Comparison of ENCODE assay signal across 8 mouse cellular contexts in the genomic region with DNA sequence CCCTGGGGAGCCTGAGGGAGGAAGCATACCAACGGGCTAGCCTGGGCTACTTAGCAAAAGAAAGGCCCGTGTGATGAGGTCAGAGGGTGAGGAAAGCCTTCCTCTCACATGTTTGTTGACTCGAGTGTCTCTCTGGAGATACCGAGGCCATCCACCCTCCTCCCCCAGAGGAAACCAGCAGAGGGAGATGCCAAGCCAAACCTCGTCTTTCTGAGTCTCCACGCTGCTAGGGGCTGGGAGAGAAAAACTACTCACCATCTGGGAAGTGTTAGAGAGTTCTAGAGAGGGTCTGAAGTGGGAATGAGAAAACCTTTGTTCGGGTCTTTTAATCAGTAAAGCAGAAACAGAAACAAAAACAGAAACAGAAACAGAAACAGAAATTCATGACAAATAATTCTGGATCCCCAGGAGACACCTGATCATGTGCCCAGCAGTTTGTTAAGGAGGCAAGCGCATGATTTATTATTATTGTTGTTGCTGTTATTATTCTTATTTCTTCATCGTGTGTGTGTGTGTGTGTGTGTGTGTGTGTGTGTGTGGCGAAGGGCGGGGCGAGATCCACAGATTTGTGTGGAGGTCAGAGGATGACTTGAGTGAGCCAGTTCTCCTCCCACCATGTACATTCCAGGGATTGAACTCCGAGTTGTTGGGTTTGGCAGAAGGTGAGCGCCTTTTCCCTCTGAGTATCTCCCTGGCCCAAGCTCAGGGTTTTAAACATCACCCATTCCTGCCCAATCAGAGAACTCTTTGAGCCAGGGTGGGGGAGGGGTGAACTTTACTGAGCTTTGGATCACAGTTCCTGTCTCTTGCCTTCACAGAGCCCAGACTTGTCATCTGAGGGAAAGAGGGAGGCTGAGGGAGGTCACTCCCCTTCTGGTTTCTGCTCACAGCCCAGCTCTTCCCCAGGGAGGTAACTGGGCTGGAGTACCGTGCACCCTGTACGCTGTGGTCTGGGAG.
DNase-seq lines count a peak whose midpoint lies in the region; ATAC-seq and TF ChIP-seq lines count a peak whose summit lies in the region.
"Had no signal": no experiment of that assay in that cellular context is flagged by ENCODE, and none has a peak within 500 bp of the region (broad histone marks: within the 10 kb centered on the region; RNA-seq: fewer than 3 reads in every experiment).

No protein-coding gene starts in this region.

- TF ChIP-seq CTCF in heart, adult 2 months (IDR thresholded peaks at IDR 0.05) = peak; percentile 45
- TF ChIP-seq CTCF in kidney, postnatal 0 days (IDR thresholded peaks at IDR 0.05; ENCODE audit: low read depth) = peak; percentile 20; the same call in 1 of the 2 replicates
- no peak for TF ChIP-seq CTCF in olfactory bulb, adult 2 months (IDR thresholded peaks at IDR 0.05; ENCODE audit: insufficient read depth, low read depth, low read length)

- intact Hi-C loops in heart, adult 2 months (cut with DNase I) = loop anchor here (2.0 kb wide), 1 partner anchor 45 kb away; no protein-coding TSS in a partner anchor

- WGBS in heart, adult 2 months = 38% methylated on average over 16 of the region's 16 CpGs
- 54% methylated on average over 16 of the region's 16 CpGs for WGBS in kidney, postnatal 0 days
- 78% methylated on average over 16 of the region's 16 CpGs for WGBS in olfactory bulb, adult 2 months
- WGBS in midbrain, embryonic 13.5 days = 76% methylated on average over 16 of the region's 16 CpGs

- 0 out of 2 replicates have a peak overlapping the region, but pooled peaks have one; percentile 28 for H3K4me3 ChIP-seq in heart, adult 2 months
- no peak overlapping the region for H3K4me3 ChIP-seq in kidney, postnatal 0 days (replicated peaks; ENCODE audit: low read depth, low read length)
- H3K4me3 ChIP-seq in olfactory bulb, adult 2 months (ENCODE audit: insufficient read depth, low read depth, low read length) = no peak overlapping the region
- no peak overlapping the region for H3K4me3 ChIP-seq in midbrain, embryonic 13.5 days (replicated peaks)
- H3K4me3 ChIP-seq: neural tube, embryonic 12.5 days had no signal

- peak; percentile 30 for DNase-seq in CD4-positive helper T cell, adult 2 months (ENCODE audit: low read depth, low spot score)
- DNase-seq in Muller cell, postnatal 12 days (ENCODE audit: inconsistent ontology term) = peak; percentile 96
- DNase-seq in heart, adult 2 months = peak; percentile 65 to 79
- DNase-seq in kidney, postnatal 0 days (ENCODE audit: low spot score) = peak; percentile 53
- DNase-seq in spleen, postnatal 4 days (ENCODE audit: low spot score in 2 of 2) = no peak

- no peaks in the 10 kb centered on the region for H3K9me3 ChIP-seq in kidney, postnatal 0 days (replicated peaks; ENCODE audit: low read length)
- H3K9me3 ChIP-seq in midbrain, embryonic 13.5 days = no peaks in the 10 kb centered on the region
- H3K9me3 ChIP-seq: neural tube, embryonic 12.5 days had no signal

- no peak overlapping the region for H3K9ac ChIP-seq in heart, adult 2 months (ENCODE audit: low read depth, low read length)
- no peak overlapping the region for H3K9ac ChIP-seq in kidney, postnatal 0 days (ENCODE audit: low read depth, low read length)
- no peak overlapping the region for H3K9ac ChIP-seq in midbrain, embryonic 13.5 days (replicated peaks)
- H3K9ac ChIP-seq: neural tube, embryonic 12.5 days had no signal

- TF ChIP-seq EP300 in heart, adult 2 months (IDR thresholded peaks at IDR 0.05; ENCODE audit: insufficient read depth, low read depth, low read length) = 0 out of 2 replicates have a peak, but pooled peaks have one; percentile 53

- TF ChIP-seq POLR2A in heart, adult 2 months (IDR thresholded peaks at IDR 0.05; ENCODE audit: insufficient read depth, low read depth, low read length) = no peak
- TF ChIP-seq POLR2A in olfactory bulb, adult 2 months (IDR thresholded peaks at IDR 0.05; ENCODE audit: insufficient read depth, low read depth, low read length) = no peak

- H3K36me3 ChIP-seq in heart, adult 2 months (ENCODE audit: control insufficient read depth, insufficient read depth, low read length) = no peaks in the 10 kb centered on the region
- H3K36me3 ChIP-seq in kidney, postnatal 0 days (ENCODE audit: insufficient read depth, low read length) = no peaks in the 10 kb centered on the region
- no peaks in the 10 kb centered on the region for H3K36me3 ChIP-seq in midbrain, embryonic 13.5 days
- H3K36me3 ChIP-seq: neural tube, embryonic 12.5 days had no signal

- no peak overlapping the region for H3K4me2 ChIP-seq in kidney, postnatal 0 days (ENCODE audit: low read length)
- H3K4me2 ChIP-seq in midbrain, embryonic 13.5 days (replicated peaks) = no peak overlapping the region
- H3K4me2 ChIP-seq: neural tube, embryonic 12.5 days had no signal

- H3K79me2 ChIP-seq in heart, adult 2 months (replicated peaks; ENCODE audit: control insufficient read depth, insufficient read depth, low read length) = no peaks in the 10 kb centered on the region

- H3K4me1 ChIP-seq in heart, adult 2 months (ENCODE audit: control insufficient read depth, insufficient read depth, low read length) = peaks cover 33% of the 10 kb centered on the region
- H3K4me1 ChIP-seq in kidney, postnatal 0 days (replicated peaks; ENCODE audit: insufficient read depth, low read length) = peaks cover 21% of the 10 kb centered on the region; the same call in 1 of the 2 replicates
- peaks cover 26% of the 10 kb centered on the region; the same call in 1 of the 2 replicates for H3K4me1 ChIP-seq in olfactory bulb, adult 2 months (ENCODE audit: control insufficient read depth, insufficient read depth, low read length)
- peaks cover 36% of the 10 kb centered on the region for H3K4me1 ChIP-seq in midbrain, embryonic 13.5 days (replicated peaks)

- ATAC-seq in kidney, postnatal 0 days (replicated peaks; ENCODE audit: low FRiP score, low read depth) = no peak; the same call in 1 of the 2 replicates
- no peak for ATAC-seq in midbrain, embryonic 13.5 days

- peak overlapping the region; percentile 80 for H3K27ac ChIP-seq in heart, adult 2 months
- peak overlapping the region; percentile 60 for H3K27ac ChIP-seq in kidney, postnatal 0 days
- peak overlapping the region; percentile 21; the same call in 1 of the 2 replicates for H3K27ac ChIP-seq in olfactory bulb, adult 2 months (ENCODE audit: insufficient read depth, low read depth, low read length)
- H3K27ac ChIP-seq in midbrain, embryonic 13.5 days = no peak overlapping the region
- H3K27ac ChIP-seq: neural tube, embryonic 12.5 days had no signal

- no peaks in the 10 kb centered on the region for H3K27me3 ChIP-seq in heart, adult 2 months (ENCODE audit: control insufficient read depth, insufficient read depth, low read length)
- H3K27me3 ChIP-seq in kidney, postnatal 0 days (ENCODE audit: insufficient read depth, low read length) = no peaks in the 10 kb centered on the region
- 0 out of 2 replicates have a peak, but pooled peaks cover 3% of the 10 kb centered on the region for H3K27me3 ChIP-seq in midbrain, embryonic 13.5 days
- H3K27me3 ChIP-seq: neural tube, embryonic 12.5 days had no signal

Comparison
In these comparisons a context has a peak if more than half of its experiments do, and no peak if none do; other contexts are left out.
1. DNase-seq: peak in CD4-positive helper T cell, adult 2 months (single experiment), Muller cell, postnatal 12 days (single experiment), heart, adult 2 months (2 of 2) and kidney, postnatal 0 days (single experiment); none in spleen, postnatal 4 days (0 of 2).